In the genomic region with DNA sequence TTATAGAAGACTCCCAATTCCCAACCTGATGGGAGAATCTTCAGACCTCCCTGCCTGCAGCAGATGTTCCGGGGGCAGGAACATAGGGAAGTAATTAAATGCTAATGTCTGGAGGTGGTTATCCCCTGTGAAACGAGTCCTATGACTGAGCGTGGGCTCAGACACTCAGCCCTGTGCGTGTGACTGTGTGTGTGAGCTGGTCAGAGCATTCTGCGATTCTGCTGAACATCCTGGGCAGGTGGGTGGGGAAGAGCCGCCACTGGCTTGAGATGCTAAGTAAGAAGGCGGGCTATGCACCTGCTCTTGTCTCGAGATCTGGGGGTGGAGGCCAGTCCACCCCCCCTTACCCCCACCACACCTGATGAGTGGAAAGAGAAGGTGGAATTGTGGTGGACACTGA, we compare ENCODE assay signal across 15 mouse cellular contexts. TPM values are rescaled to one million over a fixed set of nuclear protein-coding genes. Genes with fewer than 3 reads are reported as not detected.
A peak's percentile ranks its signal among the peaks of the same experiment; 100 is the strongest.
DNase-seq lines count a peak whose midpoint lies in the region; ATAC-seq lines count a peak whose summit lies in the region.
"Had no signal": no experiment of that assay in that cellular context is flagged by ENCODE, and none has a peak within 500 bp of the region (broad histone marks: within the 10 kb centered on the region; RNA-seq: fewer than 3 reads in every experiment).

No protein-coding gene starts in this region.

- ATAC-seq in heart, embryonic 16.5 days (replicated peaks; ENCODE audit: extremely low read depth, insufficient read depth, low FRiP score) = no peak
- peak; percentile 30; the same call in 1 of the 2 replicates for ATAC-seq in granulocyte monocyte progenitor cell, adult 5-6 weeks (replicated peaks; ENCODE audit: poor library complexity, severe bottlenecking)
- no peak for ATAC-seq in forebrain, embryonic 11.5 days (replicated peaks; ENCODE audit: low FRiP score)
- ATAC-seq: intestine, postnatal 0 days; liver, embryonic 12.5 days had no signal

- no peaks in the 10 kb centered on the region for H3K9me3 ChIP-seq in heart, embryonic 16.5 days (replicated peaks; ENCODE audit: control insufficient read depth, low read length)
- H3K9me3 ChIP-seq in forebrain, embryonic 11.5 days (ENCODE audit: control insufficient read depth, low read length) = no peaks in the 10 kb centered on the region
- H3K9me3 ChIP-seq: hindbrain, embryonic 13.5 days; liver, embryonic 12.5 days; midbrain, embryonic 12.5 days had no signal

- peaks cover 32% of the 10 kb centered on the region for H3K4me1 ChIP-seq in heart, embryonic 16.5 days (ENCODE audit: control insufficient read depth, insufficient read depth, low read length)
- H3K4me1 ChIP-seq in forebrain, embryonic 11.5 days (replicated peaks; ENCODE audit: control insufficient read depth, insufficient read depth, low read length) = no peaks in the 10 kb centered on the region
- H3K4me1 ChIP-seq: liver, embryonic 12.5 days; midbrain, embryonic 12.5 days had no signal

- DNase-seq in heart, postnatal 14 days = no peak
- DNase-seq in right cerebral cortex, adult 18-20 months = peak; percentile 88
- no peak for DNase-seq in right cerebral cortex, postnatal 4 days
- DNase-seq in right cerebral cortex, postnatal 36 days (ENCODE audit: low spot score in 2 of 2) = peak; percentile 74 to 84
- DNase-seq in forebrain, embryonic 11.5 days (ENCODE audit: low spot score) = no peak
- no peak for DNase-seq in gastrocnemius, postnatal 25 days
- DNase-seq: lung, postnatal 10 days; thymus, postnatal 25 days had no signal

- WGBS in heart, embryonic 16.5 days = 69% methylated on average over 8 of the region's 8 CpGs
- WGBS in forebrain, embryonic 11.5 days = 88% methylated on average over 8 of the region's 8 CpGs

- peak overlapping the region; percentile 90 for H3K27ac ChIP-seq in heart, embryonic 16.5 days (ENCODE audit: low read length)
- no peak overlapping the region for H3K27ac ChIP-seq in forebrain, embryonic 11.5 days (ENCODE audit: low read depth, low read length)
- H3K27ac ChIP-seq: hindbrain, embryonic 13.5 days; liver, embryonic 12.5 days; midbrain, embryonic 12.5 days had no signal

- H3K9ac ChIP-seq in heart, embryonic 16.5 days (ENCODE audit: low read length) = no peak overlapping the region
- H3K9ac ChIP-seq in forebrain, embryonic 11.5 days (ENCODE audit: low read length) = no peak overlapping the region
- H3K9ac ChIP-seq: hindbrain, embryonic 13.5 days; liver, embryonic 12.5 days; midbrain, embryonic 12.5 days had no signal

- H3K4me2 ChIP-seq in heart, embryonic 16.5 days (ENCODE audit: low read depth, low read length) = no peak overlapping the region; the same call in 1 of the 2 replicates
- no peak overlapping the region for H3K4me2 ChIP-seq in forebrain, embryonic 11.5 days (ENCODE audit: low read depth, low read length, severe bottlenecking)
- H3K4me2 ChIP-seq: hindbrain, embryonic 13.5 days; liver, embryonic 12.5 days; midbrain, embryonic 12.5 days had no signal

- H3K36me3 ChIP-seq in heart, embryonic 16.5 days (ENCODE audit: control insufficient read depth, insufficient read depth) = no peaks in the 10 kb centered on the region
- H3K36me3 ChIP-seq in forebrain, embryonic 11.5 days (ENCODE audit: control insufficient read depth, insufficient read depth, low read length) = no peaks in the 10 kb centered on the region
- H3K36me3 ChIP-seq: hindbrain, embryonic 13.5 days; liver, embryonic 12.5 days; midbrain, embryonic 12.5 days had no signal

- no peak overlapping the region for H3K4me3 ChIP-seq in heart, embryonic 16.5 days (ENCODE audit: low read length)
- H3K4me3 ChIP-seq in forebrain, embryonic 11.5 days (ENCODE audit: low read depth, low read length) = no peak overlapping the region
- H3K4me3 ChIP-seq: hindbrain, embryonic 13.5 days; liver, embryonic 12.5 days; midbrain, embryonic 12.5 days had no signal

- H3K27me3 ChIP-seq in heart, embryonic 16.5 days (ENCODE audit: control insufficient read depth, insufficient read depth, low read length) = no peaks in the 10 kb centered on the region
- no peaks in the 10 kb centered on the region for H3K27me3 ChIP-seq in forebrain, embryonic 11.5 days (ENCODE audit: control insufficient read depth, insufficient read depth, low read length)
- H3K27me3 ChIP-seq: hindbrain, embryonic 13.5 days; midbrain, embryonic 12.5 days had no signal

- intact Hi-C loops in heart, postnatal 14 days (cut with DNase I) = no loop called here

RNA-seq across cellular contexts. Expression of a gene that starts 0.6 kb away (rescaled TPM):
- 4.4 and 4.8 TPM in 2 replicates for polyA plus RNA-seq in heart, embryonic 16.5 days (2015; fragmentation: Nextera tagmentation; extraction: Ambion mirVana)
- total RNA-seq in heart, postnatal 14 days (2021) = 10 to 100 TPM; 13.1 to 14.0 TPM
- total RNA-seq in granulocyte monocyte progenitor cell, adult 5-6 weeks (2014; fragmentation: Nextera tagmentation) = not detected in 2 replicates
- total RNA-seq in granulocyte monocyte progenitor cell, adult 5-6 weeks (2017) = 0.22 TPM in 1 of 2 replicates, not detected in the other
- polyA plus RNA-seq in forebrain, embryonic 11.5 days (2014; fragmentation: Nextera tagmentation; extraction: Ambion mirVana) = not detected in 2 replicates
- under 1 TPM; 0.15 to 0.16 TPM for total RNA-seq in gastrocnemius, postnatal 25 days (2021)
- polyA plus RNA-seq: embryonic facial prominence, embryonic 11.5 days had no signal

RNA-seq across cellular contexts. Expression of a gene that starts 38.9 kb away (rescaled TPM):
- 134 and 148 TPM in 2 replicates for polyA plus RNA-seq in heart, embryonic 16.5 days (2015; fragmentation: Nextera tagmentation; extraction: Ambion mirVana)
- total RNA-seq in heart, postnatal 14 days (2021) = 10 to 100 TPM; 24.8 to 27.2 TPM
- 91.6 and 93.4 TPM in 2 replicates for total RNA-seq in granulocyte monocyte progenitor cell, adult 5-6 weeks (2014; fragmentation: Nextera tagmentation)
- 108 and 109 TPM in 2 replicates for total RNA-seq in granulocyte monocyte progenitor cell, adult 5-6 weeks (2017)
- 433 and 466 TPM in 2 replicates for polyA plus RNA-seq in forebrain, embryonic 11.5 days (2014; fragmentation: Nextera tagmentation; extraction: Ambion mirVana)
- 10 to 100 TPM; 11.8 to 12.5 TPM for total RNA-seq in gastrocnemius, postnatal 25 days (2021)

Comparison
In these comparisons a context has a peak if more than half of its experiments do, and no peak if none do; other contexts are left out.
1. DNase-seq: peak in right cerebral cortex, adult 18-20 months (single experiment) and right cerebral cortex, postnatal 36 days (2 of 2); none in heart, postnatal 14 days (0 of 2), right cerebral cortex, postnatal 4 days (single experiment), forebrain, embryonic 11.5 days (single experiment) and gastrocnemius, postnatal 25 days (single experiment).
2. RNA of a gene that starts 0.6 kb away (total RNA-seq): 13.1 to 14.0 TPM in heart, postnatal 14 days; 0.15 to 0.16 TPM in gastrocnemius, postnatal 25 days and 0.22 TPM in granulocyte monocyte progenitor cell, adult 5-6 weeks; every median in the first group is over 10 times any median in the second.